Mouse (Mus musculus) lung, postnatal 0 days (tissue): ENCODE results near the gene Dhdh.

Experiments
- CTCF ChIP-seq: IDR thresholded peaks from 2 replicates; pipeline ENCODE4 v1.5.1; 2016; ENCODE audit warnings: antibody characterized with exemption, mild to moderate bottlenecking
- EP300 ChIP-seq: IDR thresholded peaks from 2 replicates; pipeline ENCODE4 v1.6.1; 2016; ENCODE audit warnings: antibody characterized with exemption, mild to moderate bottlenecking, control low read depth

DNA sequence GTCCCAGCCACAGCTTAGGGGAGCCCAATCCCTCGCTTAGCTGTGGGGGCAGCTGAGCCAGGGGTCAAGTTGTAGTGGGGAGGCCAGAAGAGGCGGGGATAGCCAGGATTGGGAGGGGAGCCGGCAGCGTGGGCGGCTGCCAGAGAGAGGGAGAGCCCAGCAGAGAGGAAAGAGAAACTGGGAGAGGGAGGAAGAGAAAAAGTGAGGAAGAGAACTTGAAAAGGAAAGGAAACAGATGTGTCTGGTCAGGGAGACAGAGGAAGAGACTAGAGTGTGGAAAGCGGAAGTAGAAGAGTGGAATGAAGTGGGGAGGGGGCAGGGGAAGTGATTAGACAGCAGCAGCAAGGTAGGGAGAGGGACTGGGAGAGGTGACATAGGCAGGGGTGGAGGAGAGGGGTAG lies 40.9 kb upstream of the Dhdh start:
- no peak for TF ChIP-seq CTCF
- TF ChIP-seq EP300: no peak
